Mouse (Mus musculus) natural killer cell, adult 2 months (primary cell): ENCODE data around the gene Moxd1.

ENCODE experiments used
- DNase-seq, 2 experiments: peaks; one replicate each; pipeline ENCODE4 v3.0.0; 2022; ENCODE audit warnings: low spot score in 2 of 2

Gene Moxd1

GRCm38 (mm10) chr10:24223449-24224143, at the start of gene Moxd1:
Gene Moxd1, plus strand, starts transcription at chr10:24223517.
- peak; percentile 3 for DNase-seq

GRCm38 (mm10) chr10:24190392-24190791, 32.9 kb upstream of the Moxd1 start:
- DNase-seq: no peak

GRCm38 (mm10) chr10:24191977-24192376, 31.3 kb upstream of the Moxd1 start:
- no peak for DNase-seq

GRCm38 (mm10) chr10:24199303-24199702, 24.0 kb upstream of the Moxd1 start:
- DNase-seq: no peak

- DNase-seq: no peak
Measured at GRCm38 (mm10) chr10:24200099-24200498, 23.2 kb upstream of the Moxd1 start.

- DNase-seq: no peak
Measured at GRCm38 (mm10) chr10:24210075-24210474, 13.2 kb upstream of the Moxd1 start.

- no peak for DNase-seq
Measured at GRCm38 (mm10) chr10:24213297-24213696, 10.0 kb upstream of the Moxd1 start.

GRCm38 (mm10) chr10:24217558-24218268, 5.6 kb upstream of the Moxd1 start:
- no peak for DNase-seq

- DNase-seq: no peak
Measured at GRCm38 (mm10) chr10:24220931-24221330, 2.4 kb upstream of the Moxd1 start.

- DNase-seq: no peak
Measured at GRCm38 (mm10) chr10:24222911-24223310, 406 bp upstream of the Moxd1 start.

- DNase-seq: no peak
Measured at GRCm38 (mm10) chr10:24224591-24224990, 1.3 kb downstream of the Moxd1 start.

- no peak for DNase-seq
Measured at GRCm38 (mm10) chr10:24228318-24229183, 5.2 kb downstream of the Moxd1 start.

GRCm38 (mm10) chr10:24232281-24232680, 9.0 kb downstream of the Moxd1 start:
- no peak for DNase-seq

GRCm38 (mm10) chr10:24235426-24236283, 12.3 kb downstream of the Moxd1 start:
- no peak for DNase-seq

GRCm38 (mm10) chr10:24246815-24247214, 23.5 kb downstream of the Moxd1 start:
- DNase-seq: no peak

- no peak for DNase-seq
Measured at GRCm38 (mm10) chr10:24248116-24248515, 24.8 kb downstream of the Moxd1 start.

GRCm38 (mm10) chr10:24251631-24252030, 28.3 kb downstream of the Moxd1 start:
- DNase-seq: no peak

- no peak for DNase-seq
Measured at GRCm38 (mm10) chr10:24258150-24258549, 34.8 kb downstream of the Moxd1 start.

- no peak for DNase-seq
Measured at GRCm38 (mm10) chr10:24258885-24259284, 35.6 kb downstream of the Moxd1 start.

GRCm38 (mm10) chr10:24259794-24260590, 36.7 kb downstream of the Moxd1 start:
- no peak for DNase-seq

- no peak for DNase-seq
Measured at GRCm38 (mm10) chr10:24267520-24267919, 44.2 kb downstream of the Moxd1 start.
